Mouse (Mus musculus) lung, adult 10 weeks (tissue): ENCODE measurements around the gene Psors1c2. TPM values are rescaled to one million over a fixed set of nuclear protein-coding genes. Genes with fewer than 3 reads are reported as not detected.

ENCODE experiments used
- polyA plus RNA-seq: library from polyadenylated mRNA; stranded (reverse); fragments of 350-450 nt; fragmentation: Illumina TruSeq; extraction: RNeasy Lipid Tissue Mini Kit (QIAGEN cat#74804); gene quantifications from one replicate; pipeline ENCODE4 v1.2.3, GENCODE M21; 2014; ENCODE audit warnings: low read depth, low replicate concordance; ENCODE audit not compliant: insufficient read depth

The Psors1c2 gene
- polyA plus RNA-seq: not detected

GRCm38 (mm10) chr17:35532901-35533300, at the start of gene Psors1c2:
Gene Psors1c2, plus strand, starts transcription at chr17:35533201.

GRCm38 (mm10) chr17:35505776-35506175, 27.2 kb upstream of the Psors1c2 start, which contains the start of gene Pou5f1:
Gene Pou5f1, plus strand, starts transcription at chr17:35506018.

GRCm38 (mm10) chr17:35516652-35517500, 16.1 kb upstream of the Psors1c2 start, which contains the start of the genes Tcf19 and Cchcr1:
Gene Tcf19, minus strand, starts transcription at chr17:35516824.
Gene Cchcr1, plus strand, starts transcription at chr17:35517100.

GRCm38 (mm10) chr17:35551881-35552414, 18.9 kb downstream of the Psors1c2 start, which contains the start of gene Cdsn:
Gene Cdsn, plus strand, starts transcription at chr17:35552128.

GRCm38 (mm10) chr17:35567150-35567549, 34.1 kb downstream of the Psors1c2 start, which contains the start of gene 2300002M23Rik:
Gene 2300002M23Rik, plus strand, starts transcription at chr17:35567450.

Other genes starting within 250 kb of the Psors1c2 start
- 0.72 TPM for gene H2-Q1, start 212.8 kb upstream of the Psors1c2 start, polyA plus RNA-seq
- gene H2-Q2, start 191.0 kb upstream of the Psors1c2 start, polyA plus RNA-seq: 8.2 TPM
- gene H2-Q4, start 153.6 kb upstream of the Psors1c2 start, polyA plus RNA-seq: 102 TPM
- 56.1 TPM for gene H2-Q6, start 108.4 kb upstream of the Psors1c2 start, polyA plus RNA-seq
- 95.6 TPM for gene H2-Q7, start 94.0 kb upstream of the Psors1c2 start, polyA plus RNA-seq
- 7.1 TPM for gene H2-Q10, start 63.1 kb upstream of the Psors1c2 start, polyA plus RNA-seq
- not detected for gene Pou5f1, start 27.2 kb upstream of the Psors1c2 start, polyA plus RNA-seq
- gene Tcf19, start 16.4 kb upstream of the Psors1c2 start, polyA plus RNA-seq: 4.4 TPM
- gene Cchcr1, start 16.1 kb upstream of the Psors1c2 start, polyA plus RNA-seq: 4.7 TPM
- gene Cdsn, start 18.9 kb downstream of the Psors1c2 start, polyA plus RNA-seq: 0.30 TPM
- not detected for gene 2300002M23Rik, start 34.2 kb downstream of the Psors1c2 start, polyA plus RNA-seq
- 250 TPM for gene Sfta2, start 68.3 kb downstream of the Psors1c2 start, polyA plus RNA-seq
- gene Gm9573, start 93.4 kb downstream of the Psors1c2 start, polyA plus RNA-seq: not detected
- 0.20 TPM for gene Mucl3, start 110.5 kb downstream of the Psors1c2 start, polyA plus RNA-seq
- 8.7 TPM for gene Vars2, start 134.4 kb downstream of the Psors1c2 start, polyA plus RNA-seq
- gene Gtf2h4, start 140.5 kb downstream of the Psors1c2 start, polyA plus RNA-seq: 16.5 TPM
- gene Ddr1, start 171.4 kb downstream of the Psors1c2 start, polyA plus RNA-seq: 18.8 TPM